Mouse (Mus musculus) embryo, embryonic 11 days (tissue): Measurements from ENCODE around the gene Pld3.
A peak's percentile ranks its signal among the peaks of the same experiment; 100 is the strongest.
"Not testable (repeated sequence)": the region's sequence is repeated elsewhere in the genome, so short reads cannot be mapped to it uniquely, and the experiment has no call there.

Experiments used
- DNase-seq: peaks from one replicate; pipeline ENCODE4 v3.0.0-alpha.2; 2015

Pld3 gene

DNA sequence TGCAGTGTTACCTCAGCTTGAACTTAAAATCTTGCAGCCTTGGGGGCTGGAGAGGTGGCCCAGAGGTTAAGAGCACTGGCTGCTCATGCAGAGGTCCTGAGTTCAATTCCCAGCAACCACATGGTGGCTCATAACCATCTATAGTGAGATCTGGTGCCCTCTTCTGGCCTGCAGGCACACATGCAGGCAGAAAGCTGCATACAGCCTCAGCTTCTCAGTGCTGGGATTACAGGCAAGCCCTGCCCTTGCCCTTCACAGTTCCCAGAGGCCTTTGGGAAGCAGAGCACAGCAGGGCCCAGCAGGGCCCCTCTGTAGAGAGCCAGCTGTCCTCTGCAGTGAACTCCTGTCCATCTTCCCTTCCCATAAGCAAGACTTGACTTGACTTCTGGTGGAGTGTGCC, 32.9 kb downstream of the Pld3 start:
- DNase-seq = no peak

DNA sequence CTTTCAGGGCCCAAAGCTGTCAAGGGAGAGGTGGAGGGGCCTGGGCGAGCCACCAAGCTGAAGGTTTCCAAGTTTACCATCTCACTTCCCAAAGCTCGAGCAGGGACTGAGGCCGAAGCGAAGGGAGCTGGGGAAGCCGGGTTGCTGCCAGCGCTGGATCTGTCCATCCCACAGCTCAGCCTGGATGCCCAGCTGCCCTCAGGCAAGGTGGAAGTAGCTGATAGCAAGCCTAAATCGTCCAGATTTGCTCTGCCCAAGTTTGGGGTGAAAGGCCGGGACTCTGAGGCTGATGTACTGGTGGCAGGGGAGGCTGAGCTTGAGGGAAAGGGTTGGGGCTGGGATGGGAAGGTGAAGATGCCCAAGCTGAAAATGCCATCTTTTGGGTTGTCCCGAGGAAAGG, 34.7 kb downstream of the Pld3 start:
- DNase-seq = no peak

DNA sequence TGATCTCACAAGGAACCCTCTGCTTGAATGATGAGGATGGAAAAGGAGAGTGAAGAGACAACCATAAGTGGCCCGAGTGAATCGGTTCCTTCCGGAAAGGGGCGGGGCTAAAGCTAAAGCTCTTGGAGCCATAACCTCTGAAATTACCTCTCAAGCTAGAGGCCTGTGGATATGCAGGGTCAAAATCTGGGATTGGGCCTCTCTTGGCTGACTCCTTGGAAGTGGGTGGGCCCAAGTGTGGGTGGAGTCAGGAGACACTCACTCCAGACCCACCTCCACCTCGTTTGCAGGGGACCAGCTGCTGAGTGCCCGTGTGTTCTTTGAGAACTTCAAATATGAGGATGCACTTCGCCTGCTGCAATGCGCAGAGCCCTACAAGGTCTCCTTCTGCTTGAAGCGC, 38.1 kb downstream of the Pld3 start:
- DNase-seq = no peak

DNA sequence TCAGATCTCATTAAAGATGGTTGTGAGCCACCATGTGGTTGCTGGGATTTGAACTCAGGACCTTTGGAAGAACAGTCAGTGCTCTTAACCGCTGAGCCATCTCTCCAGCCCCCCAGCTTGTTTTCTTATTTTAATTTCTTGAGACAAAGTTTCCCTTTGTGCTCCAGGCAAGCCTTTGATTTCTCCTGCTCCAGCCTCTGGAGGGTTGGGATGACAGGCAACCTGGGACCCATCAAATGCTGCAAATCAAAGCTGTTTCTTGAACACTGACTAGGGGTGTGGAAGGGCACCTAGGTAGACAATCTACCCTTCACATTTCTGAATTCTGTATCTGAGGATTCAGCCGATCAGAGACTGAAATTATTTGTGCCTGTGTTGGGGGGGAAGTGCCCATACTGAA, 42.2 kb downstream of the Pld3 start:
- DNase-seq = no peak

DNA sequence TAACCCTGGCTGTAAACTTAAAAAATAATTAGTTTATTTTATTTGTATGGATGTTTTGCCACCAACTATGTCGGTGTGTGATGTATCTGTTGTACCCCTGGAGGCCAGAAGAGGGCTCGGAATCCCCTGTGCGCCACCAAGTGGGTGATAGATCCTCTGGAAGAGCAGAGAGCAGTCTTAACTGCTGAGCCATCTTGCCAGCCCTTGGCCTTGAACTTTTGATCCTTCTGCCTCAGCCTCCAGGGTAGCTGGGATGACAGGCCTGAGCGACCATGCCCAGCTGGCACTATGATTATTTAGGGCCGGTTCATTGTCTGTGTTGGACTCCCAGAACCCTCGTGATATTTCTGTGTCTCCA, 44.4 kb downstream of the Pld3 start:
- peak; percentile 73 for DNase-seq

DNA sequence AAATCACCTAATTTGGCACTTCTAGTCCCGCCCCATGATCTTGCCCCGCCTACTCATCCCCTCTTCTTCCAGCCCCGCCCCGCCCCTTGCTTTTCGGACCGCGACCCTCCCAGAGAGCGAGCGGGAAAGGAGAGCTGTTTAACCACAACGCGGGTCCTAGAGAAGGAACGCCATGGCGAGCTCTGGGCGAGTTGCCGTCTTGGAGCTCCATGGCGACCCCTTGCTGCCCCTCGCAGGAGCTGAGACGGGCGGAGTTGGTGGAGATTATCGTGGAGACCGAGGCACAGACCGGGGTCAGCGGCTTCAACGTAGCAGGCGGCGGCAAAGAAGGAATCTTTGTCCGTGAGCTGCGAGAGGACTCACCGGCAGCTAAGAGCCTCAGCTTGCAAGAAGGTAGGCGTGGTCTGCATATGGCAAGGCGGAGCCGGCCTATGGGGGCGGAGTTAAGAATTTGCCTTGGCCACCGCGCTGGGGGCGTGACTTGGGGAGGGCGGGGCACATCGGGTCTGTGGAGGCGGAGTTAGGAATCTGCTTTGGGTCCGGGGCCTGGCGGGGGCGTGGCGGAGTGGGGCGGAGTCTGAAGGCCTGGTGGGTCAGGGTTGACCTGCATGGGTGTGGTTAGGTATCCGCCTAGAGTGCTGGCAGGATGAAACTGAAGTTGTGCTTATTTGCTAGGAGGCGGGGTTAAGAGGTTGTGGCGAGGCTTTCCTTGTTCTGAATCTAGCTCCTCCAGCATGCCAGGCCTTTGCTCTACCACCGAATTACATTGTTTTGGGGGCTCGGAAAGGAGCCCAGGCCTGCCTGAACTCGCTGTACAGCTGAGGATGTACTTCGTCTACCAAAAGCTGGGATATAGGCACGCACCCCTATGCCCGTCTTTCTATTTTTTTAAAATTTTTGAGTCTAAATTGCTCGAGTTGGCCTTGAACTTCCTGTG, 45.0 kb downstream of the Pld3 start:
- DNase-seq = peak; percentile 99

DNA sequence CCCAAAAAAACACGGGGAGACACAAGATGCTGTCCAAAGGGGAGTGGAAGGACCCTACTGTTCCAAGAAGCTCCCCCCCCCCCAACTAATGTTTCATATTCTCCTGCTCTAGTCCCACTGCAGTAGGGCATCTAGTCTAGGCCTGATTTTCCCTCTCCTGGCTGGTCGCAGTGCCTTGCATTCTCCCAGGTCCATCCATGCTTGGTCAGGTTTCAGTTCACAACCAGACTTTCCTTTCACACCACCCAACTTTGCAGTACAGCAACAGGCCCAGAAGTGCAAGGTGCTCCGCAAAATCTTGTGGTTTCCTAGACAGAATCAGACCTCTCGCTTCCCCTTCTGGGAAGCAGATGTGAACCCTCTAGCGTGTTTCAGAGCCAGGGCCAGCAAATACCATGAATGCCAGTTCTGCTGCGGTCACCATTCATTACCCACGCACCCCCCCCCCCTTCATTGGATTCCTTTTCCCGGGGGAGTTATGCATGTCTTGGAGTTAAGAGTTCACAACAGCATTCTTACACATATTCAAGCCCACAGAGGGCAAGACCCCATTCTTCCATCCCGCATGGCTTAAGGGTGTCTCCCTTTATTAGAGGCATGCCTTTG, 46.1 kb downstream of the Pld3 start:
- DNase-seq = peak; percentile 49

DNA sequence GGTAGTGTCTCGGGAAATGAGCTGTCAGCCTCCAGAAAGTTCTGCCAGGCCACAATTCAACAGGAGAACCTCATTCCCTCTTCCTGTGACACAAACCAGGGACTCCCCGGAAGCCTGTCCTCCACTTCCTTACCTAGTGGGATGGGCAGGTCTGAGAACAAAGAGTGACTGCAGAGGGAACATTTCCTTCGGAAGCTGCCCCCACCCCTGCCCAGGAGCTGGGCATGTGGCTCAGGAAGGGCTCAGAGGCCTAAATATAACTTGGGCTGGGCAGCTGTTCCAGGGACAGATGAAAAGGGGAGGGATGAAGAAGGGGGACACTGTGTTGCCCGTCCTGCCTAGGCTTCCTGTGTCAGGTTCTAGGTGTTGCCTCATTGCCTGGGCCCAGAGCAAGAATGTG, 51.4 kb downstream of the Pld3 start:
- DNase-seq = no peak

DNA sequence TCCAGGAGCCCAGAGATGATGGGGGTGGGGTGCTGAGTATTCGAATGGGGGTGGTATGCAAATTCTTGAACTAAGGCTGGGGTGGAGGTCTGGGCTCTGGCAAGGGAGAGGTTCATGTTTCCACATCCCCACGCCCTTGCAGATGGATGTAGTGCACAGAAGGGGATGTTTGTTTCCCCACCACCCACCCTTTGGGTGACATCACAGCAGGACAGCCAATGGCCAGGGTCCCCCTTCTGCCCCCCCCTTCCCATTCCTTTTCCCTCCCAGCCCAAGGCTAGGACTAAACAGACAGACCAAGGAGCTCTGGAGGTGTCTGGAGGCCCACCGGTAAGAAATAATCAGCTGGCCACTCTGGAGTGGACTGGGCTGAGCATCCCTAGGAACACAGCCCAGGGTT, 54.0 kb downstream of the Pld3 start, which contains the start of gene Prx:
Prx (plus strand) TSS at position 289 of the 400 bp plus-strand sequence.
- DNase-seq = no peak

DNA sequence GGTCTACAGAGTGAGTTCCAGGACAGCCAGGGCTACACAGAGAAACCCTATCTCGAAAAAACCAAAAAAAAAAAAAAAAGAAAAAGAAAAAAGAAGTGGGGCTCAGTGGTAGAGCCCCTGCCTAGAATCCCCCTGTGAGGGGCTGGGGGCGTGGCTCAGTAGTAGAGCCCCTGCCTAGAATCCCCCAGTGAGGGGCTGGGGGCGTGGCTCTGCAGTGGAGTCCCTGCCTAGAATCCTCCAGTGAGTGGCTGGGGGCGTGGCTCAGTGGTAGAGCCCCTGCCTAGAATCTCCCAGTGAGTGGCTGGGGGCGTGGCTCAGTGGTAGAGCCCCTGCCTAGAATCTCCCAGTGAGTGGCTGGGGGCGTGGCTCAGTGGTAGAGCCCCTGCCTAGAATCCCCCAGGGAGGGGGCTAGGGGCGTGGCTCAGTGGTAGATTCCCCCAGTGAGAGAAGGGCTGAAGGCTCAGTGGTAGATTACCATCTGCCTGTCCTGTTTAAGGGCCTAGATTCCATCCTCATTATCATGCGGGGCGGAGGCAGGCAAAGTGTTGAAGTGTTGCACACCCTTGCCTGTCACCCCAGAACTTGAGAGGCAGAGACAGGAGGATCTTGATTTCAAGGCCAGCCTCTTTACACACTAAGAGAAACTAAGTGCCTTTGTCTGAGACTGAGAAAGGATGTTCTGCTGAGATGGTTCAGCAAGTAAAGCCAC, 58.2 kb downstream of the Pld3 start:
- DNase-seq = not testable (repeated sequence)

DNA sequence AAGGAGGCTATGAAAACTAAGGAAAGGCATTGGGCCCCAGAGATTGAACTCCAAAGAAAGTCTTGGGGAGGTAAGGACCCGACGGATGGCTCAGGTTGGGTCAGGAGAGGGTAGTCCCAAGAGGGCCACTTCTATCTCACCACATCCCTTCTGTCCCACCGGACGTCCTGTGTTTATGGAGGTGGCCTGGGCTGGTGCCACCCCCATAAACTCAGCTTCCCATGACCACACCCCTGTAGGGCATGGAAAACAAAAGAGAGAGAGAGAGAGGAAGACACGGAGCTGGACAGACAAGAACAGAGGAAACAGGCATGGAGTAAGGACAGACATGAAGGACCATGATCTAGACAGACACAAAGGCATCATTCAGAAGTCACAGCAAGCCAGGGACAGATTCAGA, 59.6 kb downstream of the Pld3 start:
- no peak for DNase-seq

DNA sequence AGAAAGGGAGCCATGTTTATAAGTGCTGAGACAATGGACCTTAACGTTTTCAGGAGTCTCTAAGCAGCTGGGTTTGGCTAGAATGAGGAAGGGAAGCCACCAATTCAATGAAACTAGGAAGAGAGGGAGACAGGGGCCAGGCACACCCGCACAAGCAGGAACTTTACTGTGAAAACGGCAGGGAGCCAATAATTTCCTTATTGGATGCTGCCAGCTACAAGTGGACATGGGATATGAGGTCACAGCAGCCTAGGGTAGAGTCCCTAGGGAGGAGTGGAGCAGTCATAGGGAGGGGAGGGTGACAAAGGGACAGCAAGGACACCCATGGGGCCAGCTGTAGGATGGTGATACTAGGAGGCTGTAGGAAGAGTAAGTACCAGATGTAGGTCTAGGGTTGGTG, 60.0 kb downstream of the Pld3 start:
- no peak for DNase-seq

DNA sequence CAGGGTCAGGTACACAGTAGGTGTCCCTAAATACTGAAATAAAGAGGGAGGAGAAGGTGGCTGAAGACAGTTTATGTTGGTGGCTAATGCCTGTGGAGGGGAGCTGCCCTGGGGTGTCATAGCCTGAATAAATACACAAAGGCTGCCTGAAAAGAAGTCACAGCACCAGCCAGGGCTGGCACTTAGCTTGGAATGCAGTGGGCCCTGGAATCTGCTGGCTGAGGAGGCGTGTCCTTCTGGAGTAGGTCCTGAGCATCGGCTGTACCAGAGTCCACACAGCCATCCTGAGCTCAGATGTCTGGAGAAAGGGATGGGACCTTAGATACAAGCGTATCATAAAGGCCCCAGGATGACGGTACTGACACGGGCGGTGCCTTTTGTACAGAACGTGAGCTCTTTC, 61.2 kb downstream of the Pld3 start:
- DNase-seq = no peak

DNA sequence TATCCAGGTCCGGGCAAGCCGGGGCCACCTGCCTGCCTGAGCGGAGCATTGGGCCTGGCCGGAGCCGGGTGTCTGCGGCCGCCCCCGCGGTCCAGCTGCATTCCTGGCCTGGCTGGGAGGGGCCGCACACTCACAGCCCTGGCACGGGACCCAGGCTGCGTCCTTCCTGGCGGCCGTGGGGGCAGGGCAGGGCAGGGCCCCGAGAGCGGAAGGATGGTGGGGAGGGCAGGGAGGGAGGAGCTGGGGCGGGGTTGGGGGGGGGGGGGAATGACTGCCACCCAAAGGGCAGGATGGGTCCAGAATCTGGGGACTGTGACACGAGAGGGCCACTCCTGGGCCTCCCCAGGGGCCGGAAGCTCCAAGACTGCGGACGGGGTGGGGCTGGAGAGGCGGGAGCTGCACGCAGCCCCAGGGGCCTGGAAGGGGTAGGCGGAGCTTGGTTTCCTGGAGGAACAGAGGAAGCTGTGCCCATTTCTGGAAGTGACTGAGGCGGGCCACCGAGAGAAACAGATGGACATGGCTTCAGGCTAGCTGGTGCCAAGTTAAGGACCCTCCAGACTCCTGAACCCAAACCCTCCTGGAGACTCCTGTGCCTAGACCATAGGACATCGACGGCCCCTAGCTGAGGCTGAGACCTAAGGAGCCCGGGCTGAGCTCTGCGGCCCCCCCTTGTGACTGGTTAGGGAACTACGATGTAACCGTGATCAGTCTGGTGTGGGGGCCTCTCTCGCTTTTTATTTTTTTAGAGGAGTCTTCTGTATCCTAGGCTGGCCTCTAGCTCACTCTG, 62.3 kb downstream of the Pld3 start:
- DNase-seq = peak; percentile 91

DNA sequence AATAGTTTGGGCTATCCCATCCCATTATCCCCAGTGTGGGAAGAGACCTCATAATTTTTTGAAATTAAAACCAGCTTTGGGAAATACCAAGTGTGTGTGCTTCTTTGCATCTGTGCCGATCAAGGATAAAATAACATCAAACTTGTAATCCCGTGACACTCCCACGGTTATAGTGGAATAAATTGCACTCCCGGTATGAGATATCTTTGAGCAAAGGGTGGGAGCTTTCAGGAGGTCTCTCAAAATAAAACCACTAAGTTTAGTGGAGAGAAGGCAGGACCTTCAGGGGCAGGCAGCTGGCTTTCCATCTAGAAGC, 62.8 kb downstream of the Pld3 start:
- no peak for DNase-seq

DNA sequence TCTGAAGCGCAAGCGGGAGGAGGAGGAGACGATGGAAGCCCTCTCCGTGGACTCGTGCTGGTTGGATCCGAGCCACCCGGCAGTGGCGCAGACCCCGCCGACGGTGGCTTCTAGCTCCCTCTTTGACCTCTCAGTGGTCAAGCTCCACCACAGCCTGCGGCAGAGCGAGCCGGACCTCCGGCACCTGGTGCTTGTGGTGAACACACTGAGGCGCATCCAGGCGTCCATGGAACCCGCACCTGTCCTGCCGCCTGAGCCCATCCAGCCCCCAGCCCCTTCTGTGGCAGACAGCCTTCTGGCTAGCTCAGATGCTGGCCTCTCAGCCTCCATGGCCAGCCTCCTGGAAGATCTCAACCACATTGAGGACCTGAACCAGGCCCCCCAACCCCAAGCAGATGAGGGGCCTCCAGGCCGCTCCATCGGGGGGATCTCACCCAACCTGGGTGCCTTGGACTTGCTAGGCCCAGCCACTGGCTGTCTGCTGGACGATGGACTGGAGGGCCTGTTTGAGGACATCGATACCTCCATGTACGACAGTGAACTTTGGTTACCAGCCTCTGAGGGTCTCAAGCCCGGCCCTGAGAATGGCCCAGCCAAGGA, 63.6 kb downstream of the Pld3 start:
- no peak for DNase-seq

DNA sequence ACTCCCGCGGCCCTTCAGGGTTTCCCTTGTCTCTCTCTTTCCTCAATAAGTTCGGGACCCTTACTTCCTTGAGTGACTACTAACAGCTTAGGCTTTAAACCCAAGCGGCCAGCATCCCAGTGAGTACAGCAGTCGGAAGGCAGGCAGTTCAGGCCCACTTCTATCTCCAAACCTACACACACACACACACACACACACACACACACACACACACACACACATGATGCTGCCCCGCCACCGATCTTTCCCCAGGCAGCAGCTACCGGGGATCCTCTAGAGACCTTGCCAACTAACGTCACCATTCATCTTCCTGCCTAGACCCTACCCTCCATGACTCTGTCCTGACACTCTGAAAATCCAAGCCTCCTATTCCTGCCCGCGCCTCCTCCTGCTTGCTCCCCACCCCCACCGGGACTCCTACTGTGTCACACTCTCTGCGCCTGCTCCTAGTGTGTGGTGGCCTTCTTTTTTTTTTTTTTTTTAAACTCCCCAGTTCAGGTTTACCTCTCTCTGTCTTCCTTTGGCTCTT, 65.2 kb downstream of the Pld3 start:
- peak; percentile 49 for DNase-seq

DNA sequence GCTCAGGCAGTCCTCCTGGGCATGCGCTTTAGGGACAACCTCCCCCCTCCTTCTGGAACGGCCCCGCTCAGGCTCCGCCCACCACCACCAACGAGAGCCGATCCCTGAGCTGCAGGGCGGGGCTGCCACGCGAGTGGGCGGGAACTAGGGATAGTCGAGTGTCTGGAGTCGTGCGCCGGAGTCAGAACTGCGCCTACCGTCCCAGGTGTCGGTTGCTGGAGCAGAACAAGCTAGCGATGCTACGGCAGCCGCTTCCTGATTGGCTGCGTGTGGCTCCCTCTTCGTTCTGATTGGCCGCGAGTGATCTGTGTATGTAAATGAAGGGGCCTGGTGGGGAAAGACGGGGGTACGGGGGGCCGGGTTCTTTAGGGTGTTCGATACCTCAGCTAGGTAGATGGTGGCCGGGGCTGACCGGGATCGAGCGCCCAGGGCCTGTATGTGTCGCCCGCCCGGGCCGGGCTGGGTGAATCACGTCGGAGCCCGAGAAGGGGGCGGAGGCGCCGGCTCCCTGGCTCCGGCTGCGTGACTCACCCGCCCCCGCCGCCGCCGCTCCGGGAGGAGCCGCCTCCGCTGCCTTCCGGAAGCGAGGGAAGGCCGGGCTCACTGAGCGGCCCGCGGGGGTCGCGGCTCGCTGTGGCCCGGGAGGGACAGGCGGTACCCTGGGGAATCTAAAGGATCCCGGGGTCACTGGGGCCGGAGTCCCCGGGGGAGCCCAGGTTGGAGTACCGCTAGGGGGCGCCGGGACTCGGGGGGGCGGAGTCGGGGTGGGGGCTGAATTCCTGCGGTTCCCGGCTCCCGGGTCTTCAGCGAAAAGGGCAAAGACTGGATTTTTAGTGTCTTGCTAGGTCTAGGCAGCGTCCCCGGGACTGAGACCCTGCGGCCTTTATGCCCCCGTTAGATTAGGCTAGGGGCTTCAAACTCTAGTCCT, 66.0 kb downstream of the Pld3 start, which contains the start of gene Sertad1:
Sertad1 (plus strand) TSS at position 141 of the 928 bp plus-strand sequence.
- peak; percentile 100 for DNase-seq

DNA sequence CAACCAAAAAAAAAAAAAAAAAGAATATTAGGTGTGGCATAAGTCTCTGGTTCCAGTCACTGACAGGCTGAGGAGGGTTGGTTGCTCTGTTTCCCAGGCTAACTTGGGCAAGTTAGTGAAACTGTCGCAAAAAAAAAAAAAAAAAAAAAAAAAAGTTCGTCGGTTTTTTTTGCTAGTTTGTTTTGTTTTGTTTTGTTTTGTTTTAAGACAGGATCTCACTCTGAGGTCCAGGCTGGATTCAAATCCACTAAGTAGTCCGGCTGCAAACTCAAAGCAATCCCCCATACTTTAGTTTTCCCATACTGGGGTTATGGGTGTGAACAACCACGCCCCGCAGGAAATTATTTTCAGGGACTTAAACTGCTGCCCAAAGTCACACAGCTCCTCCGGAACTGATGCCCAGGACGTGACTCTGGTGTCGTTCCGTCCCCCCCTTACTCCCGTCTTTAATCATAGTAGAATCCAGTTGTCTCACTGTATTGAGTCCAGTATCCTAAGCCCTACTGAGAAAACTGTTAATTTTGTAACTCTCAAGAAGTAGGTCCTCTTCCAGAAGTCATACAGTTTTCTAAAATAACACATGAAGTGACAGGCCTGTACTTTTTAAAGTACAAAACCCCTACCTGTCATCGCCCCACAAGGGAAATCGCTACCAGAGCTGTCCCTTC, 66.8 kb downstream of the Pld3 start:
- DNase-seq = peak; percentile 43

DNA sequence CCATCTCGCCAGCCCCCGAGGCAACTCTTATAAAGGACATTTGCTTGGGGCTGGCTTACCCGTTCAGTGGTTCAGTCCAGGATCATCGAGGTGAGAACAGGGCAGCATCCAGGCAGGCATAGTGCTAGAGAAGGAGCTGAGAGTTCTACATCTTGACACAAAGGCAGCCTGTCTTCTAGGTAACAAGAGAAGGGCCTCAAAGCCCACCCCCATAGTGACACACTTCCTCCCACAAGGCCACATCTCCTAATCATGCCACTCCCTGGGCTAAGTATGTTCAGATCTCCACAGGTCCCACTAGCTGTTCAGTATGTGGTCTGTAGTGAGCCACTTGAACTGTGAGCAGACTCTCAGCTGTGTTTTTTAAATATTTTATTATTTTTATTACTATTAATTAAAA, 69.2 kb downstream of the Pld3 start:
- DNase-seq = no peak
